Mouse (Mus musculus): ENCODE measurements around the gene F2r. TPM values are rescaled to one million over a fixed set of nuclear protein-coding genes. Genes with fewer than 3 reads are reported as not detected.

F2r gene
- polyA plus RNA-seq (2015; fragmentation: Illumina TruSeq; extraction: RNeasy Lipid Tissue Mini Kit (QIAGEN cat#74804); ENCODE audit: insufficient read depth, low read depth, low replicate concordance) = 4.3 TPM

DNA sequence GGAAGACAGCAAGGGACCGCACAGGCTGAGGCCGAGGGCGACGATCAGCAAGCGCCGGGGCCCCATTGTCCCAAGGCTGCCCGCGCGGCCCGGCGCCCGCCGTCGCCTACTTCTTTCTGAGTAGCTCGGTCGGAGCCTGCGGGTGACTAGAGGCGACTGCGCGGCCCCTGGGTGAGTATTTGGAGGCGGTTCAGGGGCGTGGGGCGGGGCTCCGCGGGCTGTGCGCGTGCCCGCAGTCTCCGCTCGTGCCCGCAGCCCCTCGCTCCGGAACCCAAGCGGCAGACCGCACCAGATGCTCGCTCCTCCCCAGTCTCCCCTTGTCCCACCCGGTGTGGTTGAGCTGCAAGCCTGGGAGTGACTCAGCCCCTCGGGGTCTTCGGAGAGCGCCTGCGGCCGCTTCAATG, at the start of gene F2r:
Gene F2r, minus strand, starts transcription at position 179 of the 404 bp plus-strand sequence.

Other genes with a start within 250 kb of the F2r start
- 6.5 TPM for gene Aggf1, start 243.1 kb downstream of the F2r start, polyA plus RNA-seq (2015; fragmentation: Illumina TruSeq; extraction: RNeasy Lipid Tissue Mini Kit (QIAGEN cat#74804); ENCODE audit: insufficient read depth, low read depth, low replicate concordance)
- gene Crhbp, start 173.6 kb downstream of the F2r start, polyA plus RNA-seq (2015; fragmentation: Illumina TruSeq; extraction: RNeasy Lipid Tissue Mini Kit (QIAGEN cat#74804); ENCODE audit: insufficient read depth, low read depth, low replicate concordance) = not detected
- gene S100z, start 139.8 kb downstream of the F2r start, polyA plus RNA-seq (2015; fragmentation: Illumina TruSeq; extraction: RNeasy Lipid Tissue Mini Kit (QIAGEN cat#74804); ENCODE audit: insufficient read depth, low read depth, low replicate concordance) = not detected
- gene F2rl1, start 93.3 kb downstream of the F2r start, polyA plus RNA-seq (2015; fragmentation: Illumina TruSeq; extraction: RNeasy Lipid Tissue Mini Kit (QIAGEN cat#74804); ENCODE audit: insufficient read depth, low read depth, low replicate concordance) = 1.6 TPM
- gene F2rl2, start 78.4 kb upstream of the F2r start, polyA plus RNA-seq (2015; fragmentation: Illumina TruSeq; extraction: RNeasy Lipid Tissue Mini Kit (QIAGEN cat#74804); ENCODE audit: insufficient read depth, low read depth, low replicate concordance) = not detected